Mouse (Mus musculus): ENCODE measurements around the gene Slc29a3.

DNA sequence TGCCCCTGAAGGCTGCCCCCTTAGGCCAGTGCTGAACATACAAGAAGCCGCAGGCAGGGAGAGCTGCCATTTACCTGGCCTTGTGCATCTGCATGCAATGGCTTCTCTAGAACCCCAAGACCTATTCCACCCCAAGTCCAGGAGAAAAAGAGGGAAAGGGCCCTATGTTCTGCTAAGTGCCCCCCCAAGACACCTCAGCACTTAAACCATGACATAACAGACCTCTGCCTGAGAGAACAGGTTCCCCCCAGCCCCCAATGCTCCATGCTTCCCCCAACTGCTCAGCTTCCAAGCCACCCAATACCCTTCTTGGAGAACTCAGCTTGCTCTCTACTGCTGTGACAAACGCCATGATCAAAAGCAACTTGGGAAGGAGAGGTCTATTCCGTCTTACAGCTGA is 73.7 kb downstream of the Slc29a3 start:
- TF ChIP-seq CTCF (IDR thresholded peaks at IDR 0.05; ENCODE audit: insufficient read depth, low read depth, low read length) (no peak), POLR2A (IDR thresholded peaks at IDR 0.05; ENCODE audit: insufficient read depth, low read depth, low read length) (no peak)
